Mouse (Mus musculus) c-Kit-positive CD71-negative TER-119-negative erythroid progenitor cells, embryonic 14.5 days (primary cell): ENCODE measurements around the gene Tmem53.

ENCODE experiments used
- DNase-seq: peaks from one replicate; pipeline ENCODE4 v3.0.0-alpha.2; 2013; ENCODE audit warnings: low read depth

Gene Tmem53

GRCm38 (mm10) chr4:117251801-117252316 lies at the start of gene Tmem53, which contains the start of gene Armh1:
TSS of gene Tmem53 (plus strand) at chr4:117251951.
TSS of gene Armh1 (minus strand) at chr4:117252125.
- DNase-seq = peak; percentile 83

- DNase-seq = peak; percentile 60
Observed at GRCm38 (mm10) chr4:117202046-117202991, 49.4 kb upstream of the Tmem53 start.

- DNase-seq = no peak
Observed at GRCm38 (mm10) chr4:117202992-117203354, 48.8 kb upstream of the Tmem53 start.

- no peak for DNase-seq
Observed at GRCm38 (mm10) chr4:117209592-117209991, 42.2 kb upstream of the Tmem53 start.

DNA sequence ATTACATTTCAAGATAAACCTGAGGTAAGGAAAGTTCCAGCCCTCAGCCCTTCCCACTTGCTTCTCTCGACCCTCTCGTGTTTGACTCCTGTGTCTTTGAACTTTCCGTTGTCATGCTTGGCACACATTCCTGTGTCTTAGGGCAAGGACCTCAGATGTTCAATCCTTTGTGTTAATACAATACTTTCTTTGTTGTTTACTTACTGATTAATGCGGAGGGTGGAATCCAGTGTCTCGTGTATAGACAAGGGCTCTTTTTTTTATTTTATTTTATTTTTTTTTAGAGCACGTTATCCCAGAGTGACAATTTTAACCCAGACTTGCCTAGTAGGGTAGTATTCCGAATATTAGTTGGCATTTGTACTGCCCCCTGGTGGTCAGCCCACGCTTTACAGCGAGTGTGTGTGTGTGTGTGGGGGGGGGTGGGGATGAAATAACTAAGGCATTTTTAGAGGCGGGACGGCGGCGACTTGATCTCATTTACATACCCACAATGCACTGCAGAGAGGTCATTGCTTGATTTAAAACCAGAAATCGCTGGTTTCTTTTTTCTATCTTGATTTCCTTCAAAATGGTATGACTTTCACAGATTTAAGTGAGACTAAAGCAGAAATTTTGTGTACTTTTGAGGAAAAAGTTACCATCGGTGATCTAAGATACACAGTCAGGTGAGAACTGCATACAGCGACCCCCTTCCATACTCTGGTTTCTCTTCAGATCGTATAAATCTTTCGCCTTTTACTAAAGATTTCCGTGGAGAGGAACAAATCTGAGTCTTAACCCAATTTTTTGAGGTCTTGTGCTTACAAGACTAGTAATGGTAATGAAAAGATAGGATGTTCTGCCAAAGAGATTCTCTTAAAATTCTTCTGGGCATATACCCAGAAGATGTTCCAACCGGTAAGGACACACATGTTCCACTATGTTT lies 41.3 kb upstream of the Tmem53 start:
- peak; percentile 81 for DNase-seq

DNA sequence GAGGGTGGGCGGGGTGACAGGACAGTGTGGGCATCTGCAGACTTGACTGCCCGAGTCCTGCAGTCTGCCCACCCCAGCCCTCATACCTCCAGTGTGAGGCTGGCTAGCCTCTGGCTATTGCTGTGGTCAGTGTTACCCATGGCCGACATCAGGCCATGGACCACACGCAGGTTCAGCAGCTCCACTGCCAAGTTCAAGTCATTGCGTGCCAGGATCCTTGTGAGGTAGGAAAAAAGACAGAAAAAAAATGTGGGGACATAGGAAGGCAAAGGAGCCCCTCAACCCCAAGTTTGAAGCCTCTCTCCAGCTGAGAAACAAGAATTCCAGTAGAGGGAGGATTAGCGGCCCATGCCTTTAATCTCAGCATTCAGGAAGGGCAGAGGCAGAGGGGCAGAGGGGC lies 37.5 kb upstream of the Tmem53 start:
- DNase-seq = no peak

- no peak for DNase-seq
Observed at GRCm38 (mm10) chr4:117217029-117217428, 34.7 kb upstream of the Tmem53 start.

DNA sequence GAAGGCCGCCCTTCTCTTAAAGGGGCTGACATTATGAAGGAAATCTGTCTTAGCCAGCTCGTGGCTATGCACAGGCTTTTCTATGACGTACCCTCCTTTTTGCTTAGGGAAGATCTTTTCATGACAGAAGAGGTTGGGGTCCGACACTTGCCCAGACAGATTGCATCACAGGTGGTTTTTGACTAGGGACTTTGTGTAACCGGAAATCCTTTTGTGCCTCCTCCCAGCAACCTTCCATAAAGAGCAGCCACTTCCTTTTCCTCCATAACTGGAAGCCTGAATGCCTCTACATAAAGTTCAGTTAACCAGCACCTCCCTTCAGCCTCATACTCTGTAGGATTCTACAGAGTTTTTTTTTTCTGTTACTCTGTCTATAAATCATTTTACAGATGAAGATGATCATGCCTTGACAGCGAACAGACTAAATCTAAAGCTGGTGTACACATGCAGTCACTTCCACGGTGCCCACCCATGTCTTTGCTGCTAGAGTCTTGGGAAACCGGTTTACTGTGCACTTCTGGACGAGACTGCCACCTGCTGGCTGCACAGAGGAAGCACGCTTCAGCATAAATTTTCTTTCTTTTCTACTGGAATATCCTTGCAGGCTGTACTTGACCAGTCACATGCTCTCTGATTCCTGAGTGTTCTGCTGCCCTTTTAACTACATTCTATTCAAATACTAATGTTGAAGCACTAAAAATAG lies 33.1 kb upstream of the Tmem53 start:
- DNase-seq = peak; percentile 47

DNA sequence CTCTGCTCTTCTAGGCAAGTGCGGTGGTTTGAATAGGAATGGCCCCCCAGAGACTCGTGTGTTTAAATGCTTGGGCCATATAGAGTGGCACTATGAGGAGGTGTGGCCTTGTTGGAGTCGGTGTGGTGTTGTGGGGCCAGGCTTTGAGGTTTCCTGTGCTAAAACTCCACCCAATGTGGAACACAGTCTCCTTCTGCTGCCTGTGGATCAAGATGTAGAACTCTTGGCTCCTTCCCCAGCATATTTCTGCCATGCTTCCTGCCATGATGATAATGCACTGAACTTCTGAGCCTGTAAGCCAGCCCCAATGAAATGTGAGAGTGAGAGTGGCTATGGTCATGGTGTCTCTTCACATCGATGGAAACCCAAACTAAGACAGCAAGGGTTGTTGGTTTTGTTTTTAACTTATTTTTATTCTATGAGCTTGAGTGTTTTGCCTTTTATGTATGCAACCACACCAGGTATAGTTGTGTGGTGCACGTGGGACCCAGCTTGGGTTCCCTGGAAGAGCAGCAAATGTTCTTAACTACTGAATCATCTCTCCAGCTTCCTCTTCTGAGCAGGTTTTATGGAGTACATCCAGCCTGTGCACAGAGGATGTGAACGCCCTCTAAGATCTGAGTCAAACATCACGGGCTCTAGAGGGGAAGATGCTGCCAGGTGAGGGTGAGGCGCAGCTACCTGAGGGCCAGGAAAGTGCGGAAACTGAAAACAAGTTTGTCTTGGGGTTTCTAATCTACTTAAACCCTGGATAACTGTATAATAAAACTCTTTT lies 30.8 kb upstream of the Tmem53 start:
- DNase-seq = no peak

- DNase-seq = no peak
Observed at GRCm38 (mm10) chr4:117221836-117222235, 29.9 kb upstream of the Tmem53 start.

- DNase-seq = no peak
Observed at GRCm38 (mm10) chr4:117223001-117223400, 28.8 kb upstream of the Tmem53 start.

DNA sequence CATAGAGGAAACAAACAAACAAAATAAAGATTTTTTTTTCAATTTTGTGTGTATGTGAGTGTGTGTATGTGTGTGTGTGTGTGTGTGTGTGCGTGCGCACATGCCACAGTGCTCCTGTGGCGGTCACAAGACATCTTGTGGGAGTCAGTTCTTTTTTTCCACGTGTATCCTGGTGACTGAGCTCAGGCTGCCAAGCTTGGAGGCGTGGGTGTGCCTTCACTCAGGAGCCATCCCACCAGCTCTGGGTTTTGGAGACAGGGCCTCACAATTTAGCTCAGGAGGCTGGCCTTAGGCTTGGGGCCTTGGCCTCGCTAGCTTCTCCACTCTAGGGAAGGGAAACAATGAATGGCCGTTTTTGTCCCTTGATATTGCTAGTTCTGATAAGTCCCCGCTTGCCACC lies 27.6 kb upstream of the Tmem53 start:
- no peak for DNase-seq

GRCm38 (mm10) chr4:117225250-117225649 lies 26.5 kb upstream of the Tmem53 start:
- no peak for DNase-seq

DNA sequence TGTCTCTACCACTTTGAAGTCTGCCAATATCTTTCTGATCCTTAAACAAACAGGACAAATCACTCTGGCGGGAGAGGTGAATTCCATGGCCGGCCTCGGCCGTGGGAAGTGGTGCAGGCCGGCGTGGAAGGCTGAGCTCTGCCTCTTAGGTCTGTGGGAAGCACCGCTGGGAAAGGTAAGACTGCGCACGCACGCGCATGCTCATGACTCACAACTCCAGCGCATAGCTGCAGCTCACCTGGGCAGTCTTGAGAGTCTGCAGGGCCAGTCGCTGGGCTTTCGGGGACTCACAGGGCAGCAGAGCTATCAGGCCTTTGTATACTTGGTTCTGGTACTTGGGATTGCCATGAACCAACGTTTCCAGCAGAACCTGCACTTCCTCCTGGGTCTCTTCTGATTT lies 22.2 kb upstream of the Tmem53 start:
- no peak for DNase-seq

GRCm38 (mm10) chr4:117230331-117230730 lies 21.4 kb upstream of the Tmem53 start:
- DNase-seq = no peak

DNA sequence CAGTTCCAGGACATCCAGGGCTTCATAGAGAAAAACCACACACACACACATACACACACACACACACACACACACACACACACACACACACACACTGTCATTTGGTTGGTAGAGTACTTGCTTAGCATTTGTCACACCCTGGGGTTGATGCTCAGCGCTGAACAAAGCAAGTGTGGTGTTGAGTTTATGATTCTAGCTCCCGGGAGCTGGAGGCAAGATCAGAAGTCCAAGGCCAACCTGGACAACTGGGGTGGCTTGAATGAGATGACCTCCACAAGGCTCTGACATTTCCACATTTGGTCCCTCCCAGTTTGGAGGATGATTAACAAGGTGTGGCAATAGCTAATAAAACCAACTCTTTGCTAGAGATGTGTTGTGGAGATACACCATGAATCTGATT lies 20.5 kb upstream of the Tmem53 start:
- no peak for DNase-seq

- no peak for DNase-seq
Observed at GRCm38 (mm10) chr4:117234166-117234741, 17.5 kb upstream of the Tmem53 start.

GRCm38 (mm10) chr4:117235822-117236221 lies 15.9 kb upstream of the Tmem53 start:
- no peak for DNase-seq

GRCm38 (mm10) chr4:117239153-117239552 lies 12.6 kb upstream of the Tmem53 start:
- DNase-seq = no peak

- no peak for DNase-seq
Observed at GRCm38 (mm10) chr4:117240867-117241266, 10.9 kb upstream of the Tmem53 start.

DNA sequence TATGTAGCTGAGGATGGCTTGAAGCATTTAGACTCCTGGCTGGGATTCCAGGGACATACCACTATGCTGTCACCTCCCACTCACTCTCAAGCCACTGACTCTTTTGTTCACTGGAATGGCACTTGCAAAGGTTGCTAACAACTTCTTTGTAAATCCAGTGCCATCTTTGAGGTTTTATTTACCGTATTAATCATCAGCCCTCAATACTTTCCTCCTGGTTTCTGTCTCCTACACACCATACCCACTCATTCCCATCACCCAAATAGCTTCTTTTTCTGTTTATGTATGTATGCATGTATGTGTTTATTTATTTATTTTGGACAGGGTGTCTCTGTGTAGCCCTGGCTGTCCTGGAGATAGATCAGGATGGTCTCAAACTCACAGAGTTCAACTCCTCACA lies 769 bp upstream of the Tmem53 start:
- DNase-seq = no peak
